Mouse (Mus musculus) heart, embryonic 10.5 days (tissue): ENCODE data around the gene Ghr. TPM values are rescaled to one million over a fixed set of nuclear protein-coding genes. Genes with fewer than 3 reads are reported as not detected.
A peak's percentile ranks its signal among the peaks of the same experiment; 100 is the strongest.

ENCODE experiments used
- DNase-seq: peaks from one replicate; pipeline ENCODE4 v3.0.0-alpha.2; 2017; ENCODE audit warnings: low spot score
- H3K27ac ChIP-seq: fragments of 300-500 bp; sonication (generic); 2 replicates; pipeline ENCODE4 v1.5.1; 2016; ENCODE audit warnings: mild to moderate bottlenecking
- H3K27me3 ChIP-seq: fragments of 300-500 bp; sonication (generic); 2 replicates; pipeline ENCODE4 v1.6.1; 2016; ENCODE audit warnings: mild to moderate bottlenecking; ENCODE audit not compliant: poor library complexity, insufficient read depth, severe bottlenecking
- H3K36me3 ChIP-seq: fragments of 300-500 bp; sonication (generic); 2 replicates; pipeline ENCODE4 v1.6.1; 2016; ENCODE audit warnings: mild to moderate bottlenecking, moderate library complexity
- H3K4me1 ChIP-seq: fragments of 300-500 bp; sonication (generic); 2 replicates; pipeline ENCODE4 v1.6.1; 2016; ENCODE audit warnings: mild to moderate bottlenecking
- H3K4me3 ChIP-seq: fragments of 300-500 bp; sonication (generic); 2 replicates; pipeline ENCODE4 v1.5.1; 2016; ENCODE audit warnings: mild to moderate bottlenecking, moderate library complexity
- H3K9me3 ChIP-seq: fragments of 300-500 bp; sonication (generic); 2 replicates; pipeline ENCODE4 v1.6.1; 2016; ENCODE audit warnings: mild to moderate bottlenecking, moderate library complexity
- WGBS: fragments of 180-500 bp; shearing (Covaris S2); methylation state at CpG from one replicate; pipeline ENCODE4 v1.1.7; 2016; 5-methylcytosine and 5-hydroxymethylcytosine counted together
- polyA plus RNA-seq: library from polyadenylated mRNA; unstranded; fragments of >200 nt; fragmentation: Nextera tagmentation; extraction: Ambion mirVana; gene quantifications from 2 replicates; pipeline ENCODE4 v1.2.1, GENCODE M21; 2016

Gene Ghr
- polyA plus RNA-seq, 1 experiment from 2014 or later: 45.1 TPM

DNA sequence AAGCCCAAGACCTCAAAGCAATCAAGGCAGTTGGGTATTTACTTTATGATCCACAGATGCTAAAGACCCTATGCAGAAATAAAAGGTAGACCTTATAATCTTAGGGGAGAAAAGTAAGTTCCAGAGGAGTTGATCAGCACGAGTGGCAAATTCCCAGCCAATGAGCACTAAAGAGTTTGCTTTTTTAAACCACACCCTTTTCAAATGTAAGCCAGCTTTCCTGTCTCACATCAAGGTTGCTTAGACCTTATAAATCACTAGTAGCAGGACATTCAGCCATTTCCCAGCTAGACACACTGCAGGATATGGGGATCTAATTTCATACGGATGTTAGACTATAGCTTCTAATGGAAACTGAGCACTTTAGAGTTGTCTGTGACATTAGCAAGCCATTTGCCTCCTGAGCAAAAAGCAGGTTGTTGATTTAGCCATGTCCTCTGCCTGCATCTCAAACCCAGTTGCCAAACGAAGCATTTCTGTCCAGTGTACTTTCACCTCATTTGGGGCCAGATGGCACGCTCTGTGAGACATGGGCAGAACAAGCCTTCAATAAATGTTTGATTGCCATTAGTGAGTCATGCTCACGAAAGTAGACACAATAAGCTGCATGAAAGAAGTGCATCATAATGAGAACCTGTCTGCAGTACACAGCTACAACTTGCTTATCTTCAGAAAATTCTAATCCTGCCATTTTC, 4.9 kb downstream of the Ghr start:
- Histone ChIP-seq H3K27me3 (no peaks in the 10 kb centered on the region), H3K4me1 (peaks cover 9% of the 10 kb centered on the region; the same call in 1 of the 2 replicates), H3K4me3 (no peak overlapping the region), H3K36me3 (no peaks in the 10 kb centered on the region), H3K9me3 (no peaks in the 10 kb centered on the region), H3K27ac (no peak overlapping the region)
- no peak for DNase-seq
- WGBS: 75% methylated on average over 5 of the region's 5 CpGs

DNA sequence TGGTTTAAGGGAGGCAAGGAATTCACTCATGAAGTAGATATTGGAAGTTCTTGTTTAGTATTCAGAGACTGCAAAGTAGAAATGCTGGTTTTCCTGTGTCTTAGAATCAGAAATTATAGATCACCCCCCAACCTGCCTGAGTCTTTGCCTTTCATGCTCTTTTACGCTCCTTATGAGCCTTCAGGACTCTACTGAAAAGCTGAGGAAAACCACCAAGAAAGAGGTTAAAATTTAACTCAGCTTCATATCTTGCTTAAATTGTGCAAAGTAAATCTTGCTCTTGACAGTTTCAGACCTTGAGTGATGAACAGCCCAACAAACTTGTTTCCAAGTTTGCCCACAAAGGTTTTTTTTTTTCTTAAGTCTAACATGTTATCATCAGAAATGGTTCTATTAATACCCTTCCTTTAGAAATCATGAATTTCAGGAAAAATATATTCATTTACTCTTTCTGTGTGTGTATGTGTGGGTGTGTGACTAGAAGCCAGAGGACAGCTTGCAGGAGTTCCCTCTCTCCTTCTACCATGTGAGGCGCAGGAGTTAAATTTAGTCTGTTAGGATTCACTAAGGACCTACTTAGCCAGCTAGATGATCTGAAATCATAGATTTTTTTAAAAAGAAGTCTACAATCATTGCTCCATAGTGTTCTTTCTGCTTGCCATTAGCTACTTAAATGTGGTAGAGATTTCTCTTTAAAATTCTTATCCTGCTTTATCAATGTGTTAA, 14.0 kb downstream of the Ghr start:
- no peak for DNase-seq
- H3K36me3 ChIP-seq: 0 out of 2 replicates have a peak, but pooled peaks cover 7% of the 10 kb centered on the region
- 85% methylated on average over 2 of the region's 2 CpGs for WGBS
- no peak overlapping the region for H3K4me3 ChIP-seq
- H3K9me3 ChIP-seq: no peaks in the 10 kb centered on the region
- no peaks in the 10 kb centered on the region for H3K27me3 ChIP-seq
- H3K4me1 ChIP-seq: no peaks in the 10 kb centered on the region
- H3K27ac ChIP-seq: no peak overlapping the region

DNA sequence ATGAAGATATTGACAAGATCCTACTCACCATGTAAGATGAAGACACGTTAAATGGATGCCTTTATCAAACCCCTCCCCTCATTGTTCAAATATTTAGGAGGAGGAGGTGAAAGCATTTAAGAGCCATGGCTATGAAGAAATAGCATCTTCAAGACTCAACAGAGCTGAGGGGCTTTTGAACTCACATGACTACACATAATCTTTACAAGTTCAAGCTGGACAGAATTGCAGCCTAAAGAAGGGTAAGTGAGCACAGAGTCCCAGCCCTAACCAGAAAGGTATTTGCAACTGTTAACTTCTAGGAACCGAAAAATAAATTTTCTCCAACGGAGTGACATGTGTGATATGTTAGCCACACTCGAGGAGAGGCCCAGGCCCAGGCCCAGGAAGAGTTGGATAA, 18.7 kb downstream of the Ghr start:
- Histone ChIP-seq H3K27me3 (no peaks in the 10 kb centered on the region), H3K9me3 (no peaks in the 10 kb centered on the region), H3K4me3 (no peak overlapping the region), H3K4me1 (0 out of 2 replicates have a peak, but pooled peaks cover 2% of the 10 kb centered on the region), H3K36me3 (peaks cover 6% of the 10 kb centered on the region; the same call in 1 of the 2 replicates), H3K27ac (no peak overlapping the region)
- no peak for DNase-seq
- 67% methylated on average over 4 of the region's 4 CpGs for WGBS

DNA sequence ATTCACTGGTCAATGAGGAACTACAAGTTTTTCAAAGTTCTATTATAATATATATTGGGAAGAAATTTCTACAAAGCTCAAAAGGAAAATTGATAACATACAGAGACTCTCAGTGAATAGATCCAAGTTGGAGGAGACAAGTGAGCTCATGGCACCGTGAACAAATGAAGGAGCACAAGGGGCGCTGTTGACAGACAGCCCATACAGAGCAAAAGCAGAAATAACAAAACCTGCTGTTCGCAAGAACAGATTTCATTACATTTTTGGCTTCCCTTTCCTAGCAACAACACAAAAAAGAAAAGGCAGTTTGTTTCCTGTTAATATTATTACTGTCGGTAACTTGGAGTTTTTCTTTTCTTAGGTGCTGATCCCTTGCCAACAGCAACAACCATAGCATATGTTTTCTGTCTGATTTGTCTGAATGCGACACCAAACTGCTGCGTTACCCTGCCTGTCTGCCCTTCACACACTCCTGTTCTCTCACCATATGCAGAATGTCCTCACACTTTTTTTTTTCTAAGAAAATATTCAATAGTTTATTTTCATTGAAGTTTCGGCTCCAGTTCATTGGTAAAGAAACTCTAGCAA, 19.3 kb downstream of the Ghr start:
- WGBS: 71% methylated on average over 7 of the region's 7 CpGs
- Histone ChIP-seq H3K27me3 (no peaks in the 10 kb centered on the region), H3K9me3 (no peaks in the 10 kb centered on the region), H3K4me1 (peaks cover 4% of the 10 kb centered on the region; the same call in 1 of the 2 replicates), H3K36me3 (peaks cover 6% of the 10 kb centered on the region; the same call in 1 of the 2 replicates), H3K27ac (no peak overlapping the region), H3K4me3 (no peak overlapping the region)
- DNase-seq: no peak

DNA sequence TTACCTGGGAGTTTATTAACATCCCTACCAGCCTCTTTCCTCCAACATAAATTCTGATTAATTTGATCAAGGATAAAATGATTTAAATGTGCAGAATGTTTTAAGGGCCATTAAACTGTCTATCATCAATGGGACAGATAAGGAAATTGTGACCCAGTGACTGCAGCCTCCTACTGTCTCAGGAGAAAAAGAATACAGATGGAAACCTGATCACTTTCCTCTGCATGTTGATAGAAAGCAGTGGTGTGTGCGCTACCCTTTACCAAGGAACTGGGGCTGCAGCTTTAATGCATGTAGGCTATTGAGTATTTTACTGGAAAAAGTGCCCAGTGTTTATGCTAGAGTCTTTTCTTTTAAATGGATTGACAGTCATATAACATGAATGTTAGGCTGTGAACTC, 19.8 kb downstream of the Ghr start:
- WGBS: 66% methylated on average over 1 of the region's 1 CpGs
- peaks cover 9% of the 10 kb centered on the region; the same call in 1 of the 2 replicates for H3K4me1 ChIP-seq
- H3K4me3 ChIP-seq: no peak overlapping the region
- H3K36me3 ChIP-seq: peaks cover 6% of the 10 kb centered on the region; the same call in 1 of the 2 replicates
- no peaks in the 10 kb centered on the region for H3K27me3 ChIP-seq
- no peaks in the 10 kb centered on the region for H3K9me3 ChIP-seq
- no peak overlapping the region for H3K27ac ChIP-seq
- no peak for DNase-seq

DNA sequence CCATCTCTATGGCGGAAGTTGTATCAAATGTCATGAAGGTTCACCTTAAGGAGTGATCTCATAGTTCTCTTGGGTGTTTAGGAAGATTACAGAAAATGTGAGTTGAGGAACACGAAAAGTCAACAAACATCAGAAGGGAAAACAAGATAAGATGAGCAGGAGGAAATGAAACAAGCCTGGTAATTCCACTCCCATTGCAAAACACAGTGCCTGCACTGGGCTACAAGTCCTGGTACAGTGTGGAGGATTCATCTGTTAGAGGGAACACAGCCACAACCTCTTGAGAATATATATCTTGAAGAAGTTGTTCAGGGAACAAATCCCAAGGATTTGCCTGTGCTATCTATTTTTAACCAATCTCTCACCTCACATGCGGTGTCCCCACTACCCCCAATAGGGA, 24.8 kb downstream of the Ghr start:
- Histone ChIP-seq H3K4me3 (no peak overlapping the region), H3K27ac (no peak overlapping the region), H3K27me3 (no peaks in the 10 kb centered on the region), H3K36me3 (peaks cover 6% of the 10 kb centered on the region; the same call in 1 of the 2 replicates), H3K9me3 (no peaks in the 10 kb centered on the region), H3K4me1 (peaks cover 7% of the 10 kb centered on the region; the same call in 1 of the 2 replicates)
- WGBS: 57% methylated on average over 3 of the region's 3 CpGs
- no peak for DNase-seq

DNA sequence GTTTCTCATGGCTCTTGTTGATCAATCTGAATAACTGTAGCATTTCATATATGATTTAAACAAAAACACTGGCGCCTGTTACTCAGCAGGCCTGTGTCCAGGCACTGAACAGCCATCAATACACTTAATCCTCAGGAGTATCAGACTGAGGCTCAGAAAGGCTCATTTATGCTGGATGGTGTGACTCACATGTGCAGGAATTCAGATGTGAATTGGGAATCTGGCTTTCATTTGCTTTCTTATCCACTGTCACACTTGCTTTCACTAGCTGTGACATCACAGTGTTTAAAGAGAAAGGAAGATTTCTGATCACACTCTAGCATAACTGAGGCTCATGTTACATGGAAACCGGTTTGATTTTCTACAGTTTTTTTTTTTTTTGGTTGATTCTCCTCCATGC, 39.0 kb downstream of the Ghr start:
- H3K4me3 ChIP-seq: no peak overlapping the region
- H3K9me3 ChIP-seq: no peaks in the 10 kb centered on the region
- peaks cover 15% of the 10 kb centered on the region; the same call in 1 of the 2 replicates for H3K36me3 ChIP-seq
- no peak for DNase-seq
- H3K27me3 ChIP-seq: no peaks in the 10 kb centered on the region
- no peak overlapping the region for H3K27ac ChIP-seq
- WGBS: 83% methylated on average over 2 of the region's 2 CpGs
- no peaks in the 10 kb centered on the region for H3K4me1 ChIP-seq

DNA sequence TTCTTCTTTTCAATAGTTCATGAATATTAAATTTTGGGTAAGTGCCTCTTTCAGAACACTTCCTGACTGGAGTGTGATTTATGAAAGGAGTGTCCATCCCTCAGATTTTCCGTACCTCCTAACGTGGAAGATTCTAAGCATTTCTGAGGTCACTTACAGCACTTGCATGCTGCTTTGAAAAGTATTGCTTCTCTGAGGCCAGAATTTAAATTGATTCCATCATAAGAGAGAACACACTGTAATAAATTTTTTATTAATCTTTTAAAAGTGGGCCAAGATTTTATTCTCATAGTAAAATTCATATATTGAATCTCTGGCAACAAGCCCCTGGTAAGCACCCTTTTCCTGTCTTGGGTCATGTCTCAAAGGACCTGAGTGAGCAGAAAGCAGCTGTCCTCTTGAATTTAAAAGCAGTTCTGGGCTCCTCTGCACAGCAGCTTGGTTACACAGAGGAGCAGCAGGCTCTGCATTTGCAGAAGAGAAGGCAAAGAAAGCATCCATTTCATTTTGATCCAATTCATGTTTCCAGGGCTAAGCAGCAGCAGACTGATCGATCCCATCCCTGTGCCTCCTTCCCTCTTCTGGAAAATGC, 46.9 kb downstream of the Ghr start:
- H3K27ac ChIP-seq: no peak overlapping the region
- no peaks in the 10 kb centered on the region for H3K4me1 ChIP-seq
- H3K4me3 ChIP-seq: no peak overlapping the region
- DNase-seq: no peak
- H3K36me3 ChIP-seq: no peaks in the 10 kb centered on the region
- WGBS: 84% methylated on average over 3 of the region's 3 CpGs
- H3K9me3 ChIP-seq: no peaks in the 10 kb centered on the region
- no peaks in the 10 kb centered on the region for H3K27me3 ChIP-seq

DNA sequence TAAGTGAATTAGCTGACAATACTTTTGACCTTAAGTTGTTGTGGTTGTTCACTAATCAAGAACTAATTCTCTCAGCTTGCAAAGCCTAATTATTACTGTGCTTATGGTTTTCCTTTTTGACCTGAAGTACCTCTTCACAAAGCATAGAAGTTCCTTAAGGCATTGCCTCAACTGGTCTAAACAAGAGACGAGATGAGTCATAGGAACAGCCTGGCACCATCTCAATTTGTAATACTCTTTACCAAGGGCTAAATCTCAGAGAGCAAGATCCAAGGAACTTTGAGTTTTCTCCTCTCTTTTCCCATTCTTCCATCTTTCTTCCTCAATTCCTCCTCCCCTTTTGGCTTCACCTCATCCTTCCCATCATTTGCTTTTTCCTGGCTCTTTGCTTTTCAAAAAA, 69.3 kb downstream of the Ghr start:
- H3K36me3 ChIP-seq: no peaks in the 10 kb centered on the region
- no peak overlapping the region for H3K27ac ChIP-seq
- no peak for DNase-seq
- WGBS: 89% methylated on average over 1 of the region's 1 CpGs
- peaks cover 19% of the 10 kb centered on the region for H3K4me1 ChIP-seq
- no peaks in the 10 kb centered on the region for H3K27me3 ChIP-seq
- H3K4me3 ChIP-seq: no peak overlapping the region
- H3K9me3 ChIP-seq: no peaks in the 10 kb centered on the region

DNA sequence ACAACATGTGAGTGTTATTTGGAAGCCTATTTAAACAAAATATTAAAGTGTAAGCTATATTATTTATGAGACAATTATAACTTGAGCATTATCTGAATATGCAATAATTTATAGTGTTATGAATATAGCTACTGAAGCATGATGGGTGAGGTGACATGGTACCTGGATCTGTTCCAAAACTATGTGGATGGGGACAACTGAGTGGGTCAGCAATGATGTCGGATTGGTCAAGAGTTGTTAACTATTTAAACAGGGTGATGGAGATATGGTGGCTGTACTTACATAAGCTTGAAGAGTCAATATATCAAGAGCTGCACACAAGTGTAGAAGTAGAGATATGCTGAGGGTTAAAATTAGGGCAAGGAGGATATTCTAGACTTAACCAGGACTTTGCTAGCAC, 70.9 kb downstream of the Ghr start:
- Histone ChIP-seq H3K4me3 (no peak overlapping the region), H3K9me3 (no peaks in the 10 kb centered on the region), H3K36me3 (no peaks in the 10 kb centered on the region), H3K27me3 (no peaks in the 10 kb centered on the region), H3K4me1 (peaks cover 20% of the 10 kb centered on the region), H3K27ac (no peak overlapping the region)
- WGBS: 61% methylated on average over 1 of the region's 1 CpGs
- DNase-seq: no peak

DNA sequence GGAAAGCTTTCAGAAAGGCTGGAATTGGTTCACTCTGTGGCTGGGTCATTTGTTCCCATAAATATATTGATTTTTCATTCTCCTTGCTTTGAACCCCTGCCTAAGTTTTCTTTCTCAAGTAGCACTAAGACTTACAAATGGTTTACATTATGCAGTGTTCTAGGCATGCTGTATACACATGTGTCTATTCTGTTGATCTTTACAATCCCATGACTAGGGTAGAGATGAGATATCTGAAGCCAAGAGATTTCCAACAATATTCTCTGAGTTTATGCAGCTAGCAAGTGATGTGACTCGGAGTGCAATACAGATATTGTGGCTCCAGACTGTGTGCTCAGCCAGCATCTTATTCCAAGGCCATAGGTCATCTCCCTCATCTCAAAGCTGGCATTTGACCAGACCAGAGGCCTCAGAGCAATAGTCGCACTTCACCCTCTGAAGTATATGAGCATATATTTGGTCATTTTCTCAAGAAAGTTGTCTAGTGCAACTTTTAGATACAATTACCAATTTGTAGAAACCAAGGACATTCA, 71.6 kb downstream of the Ghr start:
- no peaks in the 10 kb centered on the region for H3K27me3 ChIP-seq
- H3K27ac ChIP-seq: no peak overlapping the region
- H3K4me3 ChIP-seq: no peak overlapping the region
- H3K9me3 ChIP-seq: no peaks in the 10 kb centered on the region
- no peaks in the 10 kb centered on the region for H3K36me3 ChIP-seq
- no peak for DNase-seq
- 92% methylated on average over 2 of the region's 2 CpGs for WGBS
- peaks cover 20% of the 10 kb centered on the region for H3K4me1 ChIP-seq

DNA sequence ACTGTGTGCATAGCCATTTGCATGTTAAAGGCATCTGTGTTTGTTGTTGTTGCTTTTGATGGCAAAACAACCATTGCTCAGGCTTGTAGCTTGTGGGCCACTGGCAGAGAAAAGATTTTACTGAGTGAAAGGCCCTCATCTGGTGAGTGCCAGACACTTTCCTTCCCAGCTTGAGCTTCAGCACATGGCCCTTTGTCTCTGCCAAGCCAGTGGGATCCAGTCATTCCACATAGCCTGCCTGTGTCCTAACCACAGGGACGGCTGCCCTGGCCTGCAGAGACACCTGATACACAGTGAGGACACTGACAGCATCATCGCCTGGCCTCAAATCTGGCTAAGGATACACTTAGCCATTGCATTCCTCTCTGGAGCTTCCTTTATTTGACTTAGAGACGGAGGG, 74.2 kb downstream of the Ghr start:
- Histone ChIP-seq H3K4me1 (peaks cover 20% of the 10 kb centered on the region), H3K36me3 (no peaks in the 10 kb centered on the region), H3K9me3 (no peaks in the 10 kb centered on the region), H3K27ac (0 out of 2 replicates have a peak overlapping the region, but pooled peaks have one; percentile 24), H3K4me3 (no peak overlapping the region), H3K27me3 (no peaks in the 10 kb centered on the region)
- DNase-seq: no peak
- 53% methylated on average over 3 of the region's 3 CpGs for WGBS
